Mouse (Mus musculus) left cerebral cortex, postnatal 36 days (tissue): ENCODE results near the gene Fam8a1. TPM values are rescaled to one million over a fixed set of nuclear protein-coding genes. Genes with fewer than 3 reads are reported as not detected.

Experiments
- DNase-seq, 2 experiments: peaks; one replicate each; pipeline ENCODE4 v3.0.0; 2021 to 2022; ENCODE audit warnings: low spot score in 2 of 2, mixed read lengths in 1 of 2
- intact Hi-C: fragments of 180-260 bp; cut with DNase I; formaldehyde crosslinking; loops from one replicate; pipeline ENCODE4 v1.15.1; 2025
- total RNA-seq, 2 experiments: library from RNA; stranded (reverse); gene quantifications; 2 replicates each; pipeline ENCODE4 v1.2.3; 2021

Fam8a1 gene
- total RNA-seq: 10 to 100 TPM; 78.1 to 82.7 TPM

DNA sequence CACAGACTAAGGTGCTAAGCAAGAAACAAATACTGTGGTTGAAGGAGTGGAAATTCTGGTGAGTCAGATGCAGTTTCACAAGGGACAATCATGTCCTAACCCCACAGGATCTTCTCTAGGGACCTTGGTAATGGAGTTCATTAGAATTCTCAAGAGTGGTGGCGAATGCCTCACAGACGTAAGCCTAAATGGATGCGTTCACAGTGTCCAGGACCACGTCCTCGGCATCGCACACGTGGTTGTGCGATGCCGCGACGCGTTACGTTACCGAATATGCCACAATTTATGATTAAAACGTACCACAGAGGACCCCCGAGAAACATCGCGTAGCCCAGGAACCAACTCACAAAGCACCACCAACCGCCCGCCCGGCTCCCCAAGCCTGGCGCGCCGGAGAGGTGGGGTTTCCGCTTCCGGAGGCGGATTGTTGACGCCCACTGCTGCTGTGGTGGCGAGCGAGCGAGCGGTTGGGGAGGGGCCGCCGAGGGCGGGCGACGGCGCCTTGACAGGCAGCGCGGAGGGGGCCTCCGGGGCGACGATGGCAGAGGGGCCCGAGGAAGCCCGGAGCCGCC, at the start of gene Fam8a1:
TSS of gene Fam8a1 (plus strand) at position 475 of the 572 bp plus-strand sequence.
- intact Hi-C loops: loop anchor here (10.0 kb wide), 1 partner anchor 254 kb away; the partner anchor contains the start of gene Rbm24
- peak; percentile 91 to 93 for DNase-seq

GRCm38 (mm10) chr13:46619633-46620032, 49.7 kb upstream of the Fam8a1 start:
- no peak for DNase-seq
- intact Hi-C loops: no loop called here

GRCm38 (mm10) chr13:46620964-46621757, 48.2 kb upstream of the Fam8a1 start:
- intact Hi-C loops: no loop called here
- no peak for DNase-seq

GRCm38 (mm10) chr13:46626608-46627007, 42.7 kb upstream of the Fam8a1 start:
- DNase-seq: no peak
- intact Hi-C loops: loop anchor here (5.0 kb wide), 1 partner anchor 54 kb away; no protein-coding TSS in a partner anchor

GRCm38 (mm10) chr13:46627841-46628240, 41.5 kb upstream of the Fam8a1 start:
- DNase-seq: no peak
- intact Hi-C loops: loop anchor here (5.0 kb wide), 1 partner anchor 56 kb away; no protein-coding TSS in a partner anchor

DNA sequence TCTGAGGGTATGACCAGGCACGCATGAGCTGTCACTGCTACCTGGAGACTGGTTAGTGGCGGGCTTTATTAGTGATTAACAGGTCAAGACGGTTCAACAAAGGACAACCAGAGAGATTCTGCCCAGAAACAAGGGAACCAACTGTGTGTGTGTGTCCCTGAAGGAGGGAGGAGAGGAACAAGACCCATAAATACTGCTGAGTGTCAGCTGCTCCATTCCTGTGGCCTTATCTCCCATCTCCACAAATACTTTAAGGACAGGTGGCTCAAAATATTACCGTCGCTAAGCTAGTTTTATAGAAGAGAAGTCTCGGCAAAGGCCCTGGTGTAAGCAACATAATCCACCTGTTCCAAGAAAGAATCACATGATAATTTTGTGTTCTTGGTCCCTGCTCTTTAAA, 39.9 kb upstream of the Fam8a1 start:
- no peak for DNase-seq
- intact Hi-C loops: loop anchor here (5.0 kb wide), 1 partner anchor 57 kb away; no protein-coding TSS in a partner anchor

GRCm38 (mm10) chr13:46632796-46633195, 36.5 kb upstream of the Fam8a1 start:
- DNase-seq: no peak

GRCm38 (mm10) chr13:46633320-46634132, 35.8 kb upstream of the Fam8a1 start:
- DNase-seq: peak; percentile 56 to 58
- intact Hi-C loops: loop anchor here (5.0 to 10.0 kb wide), 3 partner anchors 46 to 219 kb away; partner anchors contain the start of genes Cap2 and Rbm24

More at GRCm38 (mm10) chr13:46632796-46633195, 36.5 kb upstream of the Fam8a1 start:
- intact Hi-C loops: loop anchor here (5.0 to 10.0 kb wide), 3 partner anchors 45 to 218 kb away; partner anchors contain the start of genes Cap2 and Rbm24

DNA sequence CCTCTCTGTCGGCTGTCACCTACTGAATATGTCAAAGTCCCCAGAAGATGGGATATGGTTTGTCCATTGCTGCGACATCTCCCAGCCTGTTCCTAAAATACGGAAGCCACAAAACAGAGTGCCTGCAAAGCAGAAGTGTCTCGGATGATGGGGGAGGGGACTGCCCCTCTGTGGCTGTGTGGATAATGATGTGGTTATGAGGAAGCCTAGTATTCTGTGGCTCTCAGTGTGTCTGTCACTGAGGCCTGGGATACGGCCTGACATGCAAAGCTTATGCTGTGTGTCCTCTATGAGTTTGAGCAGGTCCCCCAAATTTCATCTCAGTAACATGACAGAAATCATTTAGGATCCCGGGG, 35.2 kb upstream of the Fam8a1 start:
- intact Hi-C loops: loop anchor here (5.0 to 10.0 kb wide), 3 partner anchors 47 to 219 kb away; partner anchors contain the start of genes Cap2 and Rbm24
- DNase-seq: no peak

DNA sequence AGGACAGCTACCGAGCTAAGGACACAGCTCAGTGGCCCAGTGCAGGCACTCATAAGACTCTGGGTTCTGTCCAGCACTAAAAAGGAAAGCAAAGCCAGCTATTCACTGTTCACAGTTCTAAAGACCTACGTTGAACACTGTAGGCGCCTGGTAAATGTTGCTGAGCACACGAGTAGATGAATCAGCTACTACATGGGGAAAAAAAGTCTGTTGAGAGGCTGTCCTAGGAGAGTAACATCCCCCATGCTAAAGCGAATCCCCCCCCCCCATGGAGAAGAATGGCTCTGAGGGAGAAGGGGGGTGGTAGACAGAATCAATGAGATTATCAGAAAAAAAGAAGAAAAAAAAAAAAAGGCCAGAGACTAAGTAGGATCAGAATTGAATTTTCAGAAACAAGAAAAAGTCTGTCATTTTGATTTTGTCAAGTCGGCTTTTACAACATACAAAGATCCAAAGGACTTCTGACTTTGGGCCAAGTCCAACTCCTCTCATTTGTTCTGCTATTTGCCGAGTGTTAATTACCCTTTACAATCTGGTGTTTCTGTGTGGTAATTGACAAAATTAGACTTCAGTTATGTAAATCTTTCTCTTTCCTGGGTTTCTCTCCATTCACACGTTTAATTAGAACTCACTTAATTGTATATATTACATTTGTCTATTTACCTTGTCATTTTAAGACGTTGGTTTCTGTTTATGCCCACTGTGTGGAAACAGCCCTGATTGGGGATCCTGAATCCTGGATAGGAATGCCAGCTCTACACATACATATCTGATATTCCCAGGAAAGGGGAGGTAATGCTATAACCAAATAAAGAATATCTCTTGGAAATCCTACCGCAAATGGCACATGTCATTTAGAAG, 28.5 kb upstream of the Fam8a1 start:
- intact Hi-C loops: no loop called here
- no peak for DNase-seq

DNA sequence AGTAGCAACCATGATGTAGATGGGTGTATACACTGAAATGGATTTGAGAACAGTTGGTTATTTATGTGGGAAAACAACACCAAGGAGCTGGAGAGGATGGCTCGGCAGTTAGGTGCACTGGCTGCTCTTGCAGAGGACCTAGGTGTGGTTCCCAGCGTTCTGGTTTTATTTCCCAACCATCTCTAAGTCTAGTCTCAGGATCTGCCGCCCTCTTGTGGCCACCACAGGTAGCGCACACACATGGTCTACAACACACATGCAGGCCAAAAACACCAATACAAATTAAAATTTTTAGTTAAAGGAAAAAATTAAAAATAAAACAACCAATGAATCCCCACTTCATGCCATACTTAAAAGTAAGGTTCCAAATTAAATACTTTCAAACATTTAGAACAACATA, 27.0 kb upstream of the Fam8a1 start:
- intact Hi-C loops: no loop called here
- no peak for DNase-seq

DNA sequence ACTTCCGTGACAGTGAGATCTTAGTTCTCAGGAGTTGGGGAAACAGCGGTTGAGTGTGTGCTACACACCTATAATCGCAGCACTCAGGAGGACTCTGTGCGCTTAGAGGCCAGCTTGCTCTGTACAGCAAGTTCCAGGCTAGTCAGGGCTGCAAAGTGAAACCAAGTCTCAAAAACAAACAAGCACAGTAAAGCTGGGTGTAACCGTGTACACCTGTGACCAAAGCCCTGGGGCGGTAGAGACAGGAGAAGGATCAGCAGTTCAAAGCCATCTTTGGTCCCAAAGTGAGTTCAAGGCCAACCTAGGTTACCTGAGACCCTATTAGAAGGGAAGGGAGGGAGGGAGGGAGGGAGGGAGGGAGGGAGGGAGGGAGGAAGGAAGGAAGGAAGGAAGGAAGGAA, 25.1 kb upstream of the Fam8a1 start:
- intact Hi-C loops: no loop called here
- no peak for DNase-seq

- intact Hi-C loops: no loop called here
- DNase-seq: no peak
These were observed 23.8 kb upstream of the Fam8a1 start for GRCm38 (mm10) chr13:46645476-46645875.

DNA sequence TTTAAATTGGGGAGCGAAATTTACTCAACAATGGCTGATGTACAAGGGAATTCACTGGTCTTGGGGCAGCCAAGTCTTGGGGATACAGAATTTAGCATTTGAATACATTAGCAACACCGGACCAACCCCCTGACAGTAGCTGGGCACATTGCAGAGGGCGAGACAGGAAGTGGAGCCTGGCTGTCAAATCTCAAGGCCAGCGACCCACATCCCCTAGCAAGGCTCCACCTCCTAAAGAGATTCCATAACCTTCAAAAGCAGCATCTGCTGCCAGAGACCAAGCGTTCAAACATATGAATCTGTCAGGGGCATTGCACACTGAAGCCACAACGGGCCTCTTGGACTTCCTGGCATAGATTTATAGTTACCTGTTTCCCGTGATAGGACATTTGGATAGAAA, 17.5 kb upstream of the Fam8a1 start:
- intact Hi-C loops: no loop called here
- no peak for DNase-seq

DNA sequence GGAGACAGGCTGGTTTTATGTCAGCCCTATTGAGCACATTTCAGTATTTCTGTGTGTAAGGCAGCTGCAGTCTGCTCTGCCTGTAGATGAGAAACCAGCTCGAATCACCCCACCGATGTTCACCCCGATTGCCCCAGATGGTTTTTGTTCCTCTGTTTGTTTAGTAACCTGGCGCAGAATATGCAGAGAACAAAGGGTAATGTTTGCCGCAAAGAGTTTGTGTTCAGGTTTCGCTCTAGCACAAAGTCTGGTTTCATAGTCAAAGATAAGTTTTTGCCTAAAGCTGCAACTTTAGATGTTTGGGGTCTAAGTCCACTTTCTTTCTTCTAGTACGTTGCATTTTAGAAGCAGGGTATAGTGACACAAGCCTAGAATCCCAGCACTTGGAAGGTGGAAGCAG, 16.7 kb upstream of the Fam8a1 start:
- intact Hi-C loops: no loop called here
- DNase-seq: no peak

DNA sequence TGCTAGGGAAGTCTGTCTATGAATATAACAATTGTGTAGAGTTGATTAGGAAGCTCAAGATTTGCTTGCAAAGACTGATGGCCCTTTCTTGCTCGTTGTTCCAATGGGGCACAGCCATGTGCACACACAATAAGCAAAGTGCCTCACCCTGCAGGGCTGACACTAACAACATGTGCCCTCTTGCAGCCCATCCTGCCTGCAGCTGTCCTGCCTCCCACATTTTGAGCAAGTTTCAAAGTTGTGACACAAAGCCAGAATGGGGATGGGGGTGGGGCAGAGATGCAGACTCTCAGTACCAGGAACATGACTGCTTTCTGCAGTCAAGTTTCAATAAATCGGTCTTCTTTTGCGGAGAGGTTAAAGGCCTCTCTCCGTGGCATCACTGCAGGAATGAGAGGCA, 15.7 kb upstream of the Fam8a1 start:
- no peak for DNase-seq
- intact Hi-C loops: no loop called here

- no peak for DNase-seq
These were observed 14.8 kb upstream of the Fam8a1 start for GRCm38 (mm10) chr13:46654566-46654965.

DNA sequence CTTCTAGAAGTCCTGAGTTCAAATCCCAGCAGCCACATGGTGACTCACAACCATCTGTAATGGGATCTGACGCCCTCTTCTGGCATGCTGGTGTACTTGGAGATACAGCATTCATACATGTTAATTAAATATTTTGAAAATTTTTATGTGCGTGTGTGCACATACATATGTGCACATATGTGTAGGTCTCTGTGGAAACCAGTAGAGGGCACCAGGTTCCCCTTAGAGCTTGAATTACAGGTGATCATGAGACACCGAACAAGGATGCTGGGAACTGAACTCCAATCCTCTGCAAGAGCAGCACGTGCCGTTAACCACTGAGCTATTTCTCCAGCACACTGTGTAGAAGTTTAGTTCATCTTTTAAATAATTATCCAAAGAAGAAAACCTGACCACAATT, 10.1 kb upstream of the Fam8a1 start:
- no peak for DNase-seq
- intact Hi-C loops: no loop called here

More at GRCm38 (mm10) chr13:46654566-46654965, 14.8 kb upstream of the Fam8a1 start:
- intact Hi-C loops: no loop called here

GRCm38 (mm10) chr13:46663461-46663964, 5.8 kb upstream of the Fam8a1 start:
- DNase-seq: no peak
- intact Hi-C loops: loop anchor here (2.0 to 10.0 kb wide), 2 partner anchors 249 to 353 kb away; partner anchors contain the start of gene Rbm24
